Mouse (Mus musculus) liver, postnatal 0 days (tissue): ENCODE measurements around the gene Ttc25.

Experiments used
- CTCF ChIP-seq: sonication (generic); IDR thresholded peaks from 2 replicates; pipeline ENCODE4 v1.5.1; 2016; ENCODE audit warnings: antibody characterized with exemption, low read depth
- EP300 ChIP-seq: IDR thresholded peaks from 2 replicates; pipeline ENCODE4 v1.6.1; 2016; ENCODE audit warnings: antibody characterized with exemption, low read depth, mild to moderate bottlenecking

DNA sequence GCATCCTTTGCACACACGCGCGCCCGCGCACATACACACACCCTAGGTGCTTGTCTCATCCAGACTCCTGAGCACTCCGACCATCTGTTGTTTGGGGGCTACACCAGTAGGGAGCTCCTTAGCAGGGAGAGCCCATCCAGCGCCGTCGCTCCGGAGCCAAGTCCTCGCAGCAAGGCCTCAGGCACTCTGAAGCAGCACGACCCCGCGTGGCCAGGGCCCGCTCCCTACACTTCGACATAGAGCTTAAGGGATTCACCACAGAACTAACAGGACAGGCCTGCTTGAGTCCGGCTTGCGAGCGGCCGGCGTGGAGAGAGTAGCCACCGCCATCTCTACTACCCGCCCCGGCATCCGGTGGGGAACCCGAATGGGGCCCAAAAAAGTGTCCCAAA lies 18.3 kb upstream of the Ttc25 start:
- TF ChIP-seq EP300 (no peak), CTCF (peak; percentile 48)
